Mouse (Mus musculus) c-Kit-positive CD71-positive TER-119-positive erythroid progenitor cells, embryonic 14.5 days (primary cell): ENCODE results near the gene Oprm1.

Experiments
- DNase-seq: peaks from one replicate; pipeline ENCODE4 v3.0.0-alpha.2; 2013; ENCODE audit warnings: low spot score

Gene Oprm1

GRCm38 (mm10) chr10:7047288-7047918, 289.1 kb downstream of the Oprm1 start:
- DNase-seq: no peak

DNA sequence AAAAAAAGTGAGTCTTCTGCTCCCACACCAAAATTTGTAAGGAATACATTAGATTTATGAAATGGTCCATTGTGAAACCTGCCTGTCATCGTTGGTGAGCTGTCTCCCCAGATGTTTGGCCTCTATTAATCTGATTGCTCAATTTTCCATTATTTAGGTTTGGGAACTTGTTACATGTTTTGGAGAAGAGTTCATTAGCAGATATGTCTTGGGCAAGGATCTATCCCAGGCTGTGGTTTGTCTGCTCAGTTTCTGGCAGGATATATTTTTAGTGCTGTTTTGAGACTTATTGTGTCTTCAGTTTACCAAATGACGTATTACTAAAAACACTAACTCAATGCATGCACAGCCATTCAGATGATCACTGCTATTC, 289.6 kb downstream of the Oprm1 start:
- DNase-seq: no peak

DNA sequence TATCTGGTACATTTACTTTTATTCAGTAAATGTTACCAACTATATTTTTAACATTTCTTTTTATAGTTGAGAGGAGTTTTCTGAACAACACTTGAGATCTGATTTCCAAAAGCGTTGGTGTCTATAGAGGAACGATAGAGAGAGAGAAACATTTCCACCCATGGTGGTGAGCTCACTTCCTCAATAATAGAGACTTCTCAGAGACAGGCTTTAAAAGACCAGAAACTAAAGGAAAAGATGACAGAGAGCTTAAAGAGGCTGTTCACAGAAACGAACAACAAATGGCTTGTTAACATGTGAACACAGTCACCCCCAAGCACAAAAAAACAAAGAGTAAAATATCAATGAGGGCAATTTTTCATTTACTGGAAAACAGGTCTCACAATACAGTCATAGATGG, 291.6 kb downstream of the Oprm1 start:
- no peak for DNase-seq

- no peak for DNase-seq
Measured at GRCm38 (mm10) chr10:7052315-7053017, 294.2 kb downstream of the Oprm1 start, which contains the start of gene Ipcef1. Ipcef1 (minus strand) TSS chr10:7052478.

DNA sequence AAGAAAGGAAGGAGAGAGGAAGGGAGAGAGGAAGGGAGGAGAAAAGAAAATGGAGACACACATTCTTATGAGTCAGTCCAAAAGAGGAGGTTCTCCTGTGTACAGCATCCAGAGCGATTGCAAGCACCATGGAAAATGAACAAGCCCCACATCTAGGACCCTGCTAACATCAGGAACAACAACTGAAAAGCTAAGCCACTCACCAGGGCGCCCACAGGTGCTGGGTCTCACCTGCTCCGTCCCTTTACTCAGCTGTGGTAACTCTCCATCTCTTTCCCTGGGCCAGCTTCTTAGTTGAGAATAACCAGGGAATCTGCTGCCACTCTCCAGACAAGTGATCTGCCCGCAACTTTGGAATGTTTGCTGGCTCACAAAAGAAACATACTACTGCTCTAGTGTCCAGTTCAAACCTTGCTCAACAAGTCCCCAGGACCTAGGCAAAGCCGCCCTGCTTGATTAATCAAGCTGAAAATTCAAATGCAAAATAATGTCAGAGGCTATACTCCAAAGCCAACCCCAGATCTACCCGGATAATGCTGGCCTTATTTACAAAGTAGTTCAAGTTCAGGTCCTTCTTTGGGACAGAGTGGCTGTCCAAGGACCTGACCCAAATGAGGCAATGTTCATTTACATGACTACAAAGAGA, 296.4 kb downstream of the Oprm1 start:
- no peak for DNase-seq

- DNase-seq: no peak
Measured at GRCm38 (mm10) chr10:7057546-7057945, 299.2 kb downstream of the Oprm1 start.

DNA sequence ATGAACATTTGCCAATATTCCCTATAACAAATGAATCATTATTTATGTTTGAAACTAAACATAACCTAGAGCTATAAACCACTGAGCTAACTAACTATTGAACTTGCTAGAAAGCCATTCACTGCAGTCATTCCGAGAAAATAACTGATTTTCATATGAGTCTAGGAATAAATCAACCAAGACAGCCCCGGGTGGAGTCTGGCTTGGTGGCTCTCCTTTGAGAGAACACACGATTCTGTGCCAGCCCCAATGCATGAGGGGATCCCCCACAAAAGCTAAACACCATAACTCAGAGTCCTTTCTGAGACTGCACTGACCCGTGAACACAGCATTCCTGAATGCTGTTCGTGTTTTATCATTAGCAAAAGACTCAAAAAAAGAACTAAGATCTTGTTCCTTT, 302.0 kb downstream of the Oprm1 start:
- no peak for DNase-seq

DNA sequence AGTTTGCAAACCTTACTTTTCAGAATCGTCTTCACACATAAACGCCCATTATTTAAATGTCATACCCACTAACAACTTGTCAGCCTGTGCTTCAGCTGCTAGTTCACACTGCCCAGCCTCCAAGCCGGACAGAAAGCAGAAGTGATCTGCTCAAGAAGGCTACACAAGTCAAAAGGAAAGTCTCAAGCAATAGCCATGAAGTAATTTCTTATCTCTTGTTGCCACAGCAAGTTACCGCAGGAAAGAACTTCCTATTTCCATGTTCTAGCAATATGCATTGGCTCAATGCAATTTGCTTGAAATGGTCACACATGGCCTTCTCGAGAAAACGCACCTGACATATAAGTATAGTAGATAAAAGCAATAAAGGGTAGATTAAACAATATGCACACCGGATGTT, 304.7 kb downstream of the Oprm1 start:
- no peak for DNase-seq

- DNase-seq: no peak
Measured at GRCm38 (mm10) chr10:7063752-7064457, 305.6 kb downstream of the Oprm1 start.

DNA sequence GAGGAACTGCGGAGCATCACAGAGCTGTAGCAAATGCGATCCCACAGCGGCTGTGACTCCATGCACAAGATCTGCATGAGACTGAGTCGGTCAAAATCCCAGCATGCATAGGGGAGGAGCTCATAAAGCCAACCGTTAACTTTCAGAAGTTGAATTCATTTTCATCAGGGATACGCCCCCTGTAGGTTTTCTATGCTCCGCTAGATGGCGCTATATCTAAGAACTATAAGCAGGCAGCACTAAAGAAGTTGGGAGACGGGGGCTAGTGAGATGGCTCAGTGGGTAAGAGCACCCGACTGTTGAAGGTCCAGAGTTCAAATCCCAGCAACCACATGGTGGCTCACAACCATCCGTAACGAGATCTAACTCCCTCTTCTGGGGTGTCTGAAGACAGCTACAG, 310.3 kb downstream of the Oprm1 start:
- peak; percentile 28 for DNase-seq

DNA sequence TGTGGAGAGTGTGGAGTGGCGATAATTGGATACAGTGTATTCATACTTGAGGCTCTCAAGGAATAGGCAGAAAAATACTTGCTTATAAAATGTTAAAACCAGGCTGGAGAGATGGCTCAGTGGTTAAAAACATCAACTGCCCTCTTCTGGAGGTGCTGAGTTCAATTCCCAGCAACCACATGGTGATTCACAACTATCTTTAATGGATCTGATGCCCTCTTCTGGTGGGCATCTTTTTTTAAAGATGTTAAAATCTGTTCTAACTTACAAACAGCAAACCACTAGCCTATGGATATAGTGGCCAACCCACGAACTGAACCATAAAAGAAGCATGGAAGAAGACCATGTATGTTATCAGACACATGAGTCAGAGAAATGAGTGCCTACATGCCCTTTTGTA, 310.8 kb downstream of the Oprm1 start:
- no peak for DNase-seq

DNA sequence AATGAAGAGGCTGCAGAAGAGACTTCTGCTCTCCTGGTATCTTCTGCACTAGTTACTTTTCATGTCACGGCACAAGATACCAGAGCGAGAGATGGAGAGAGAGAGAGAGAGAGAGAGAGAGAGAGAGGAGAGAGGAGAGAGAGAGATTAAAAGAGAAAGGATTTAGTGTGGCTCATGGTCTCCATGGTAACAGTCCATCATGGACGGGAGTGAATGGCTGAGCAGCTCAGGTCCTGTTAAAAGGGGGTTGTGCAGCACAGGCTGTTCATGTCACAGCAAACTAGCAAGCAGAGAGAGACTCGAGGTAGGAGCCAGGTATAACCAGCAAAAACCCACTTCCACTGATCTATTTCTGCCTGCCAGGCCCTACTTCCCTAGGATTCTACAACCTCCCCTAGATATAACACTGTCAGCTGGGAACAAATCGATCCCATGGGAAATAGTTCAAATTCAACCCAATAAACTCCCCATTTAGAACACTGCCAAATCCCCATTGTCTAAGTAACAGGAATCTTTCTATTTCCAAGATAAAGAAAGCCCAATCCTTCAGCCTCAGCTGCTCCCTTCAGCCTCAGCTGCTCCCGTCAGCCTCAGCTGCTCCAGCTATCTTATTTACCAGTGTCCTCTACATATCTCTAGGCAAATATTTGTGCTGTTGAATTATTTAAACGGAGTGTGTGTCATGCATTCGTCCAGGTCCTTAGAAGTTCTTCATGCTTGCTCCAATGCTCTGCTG, 312.0 kb downstream of the Oprm1 start:
- DNase-seq: no peak

GRCm38 (mm10) chr10:7070924-7071323, 312.6 kb downstream of the Oprm1 start:
- no peak for DNase-seq

GRCm38 (mm10) chr10:7074231-7074630, 315.9 kb downstream of the Oprm1 start:
- DNase-seq: no peak

DNA sequence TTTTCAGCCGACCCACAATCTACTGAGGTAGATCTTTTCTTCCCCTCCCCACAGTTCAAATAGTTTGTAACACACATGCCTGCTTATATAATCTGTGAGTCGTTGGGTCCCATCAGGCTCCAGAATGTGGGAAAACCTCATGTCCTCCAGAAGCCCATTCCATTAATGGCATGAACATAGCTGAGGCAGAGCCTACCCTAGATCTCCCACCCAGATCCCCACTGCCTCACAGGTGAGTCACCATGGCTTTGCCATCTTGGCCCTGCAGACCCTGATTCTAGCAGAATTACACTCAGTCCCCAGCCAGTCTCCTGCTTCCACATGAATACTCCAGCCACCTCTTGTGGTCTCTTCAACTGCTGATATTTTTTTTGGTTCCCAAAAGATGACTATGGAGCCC, 317.4 kb downstream of the Oprm1 start:
- DNase-seq: no peak

- no peak for DNase-seq
Measured at GRCm38 (mm10) chr10:7076201-7076600, 317.9 kb downstream of the Oprm1 start.

DNA sequence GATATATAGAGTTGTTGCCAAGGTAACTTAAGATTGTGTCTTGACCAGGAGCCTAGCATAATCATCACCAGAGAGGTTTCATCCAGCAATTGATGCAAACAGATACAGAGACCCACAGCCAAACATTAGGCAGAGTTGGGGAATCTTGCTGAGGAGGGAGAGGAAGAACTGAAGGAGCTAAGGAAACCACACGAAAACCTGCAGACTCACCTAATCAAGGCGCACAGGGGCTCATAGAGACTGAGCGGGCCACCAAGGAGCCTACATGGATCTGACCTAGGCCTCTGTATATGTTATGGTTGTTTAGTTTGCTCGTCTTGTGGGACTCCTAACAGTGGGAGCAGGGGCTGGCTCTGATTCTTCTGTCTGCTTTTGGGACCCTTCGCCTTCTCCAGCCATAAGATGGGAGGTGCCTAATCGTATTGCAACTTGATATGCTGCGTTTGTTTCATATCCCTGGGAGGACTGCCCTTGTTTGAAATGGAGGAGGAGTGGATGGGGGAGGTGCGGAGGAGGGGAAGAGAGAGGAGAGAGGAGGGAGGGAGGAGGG, 318.4 kb downstream of the Oprm1 start:
- DNase-seq: no peak

DNA sequence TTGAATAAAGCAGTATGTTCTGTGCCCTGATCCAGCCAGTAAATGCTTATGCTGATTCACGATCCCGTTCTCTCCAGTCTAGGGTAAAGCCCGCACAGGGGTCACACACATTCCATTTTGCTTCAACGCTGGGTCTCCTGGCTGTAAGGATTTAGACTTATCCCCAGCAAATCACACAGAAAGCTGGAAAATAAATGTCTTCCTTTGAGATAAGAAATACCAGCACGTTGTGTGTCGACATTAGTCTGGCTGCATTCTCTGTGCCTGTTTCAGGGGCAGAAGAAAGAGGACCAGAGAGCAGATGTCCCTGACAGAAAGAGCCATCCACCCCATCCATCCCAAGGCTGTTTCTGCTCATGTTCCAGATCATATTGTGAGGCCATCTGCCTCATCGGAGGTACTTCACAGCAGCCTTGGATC, 319.1 kb downstream of the Oprm1 start:
- DNase-seq: no peak

DNA sequence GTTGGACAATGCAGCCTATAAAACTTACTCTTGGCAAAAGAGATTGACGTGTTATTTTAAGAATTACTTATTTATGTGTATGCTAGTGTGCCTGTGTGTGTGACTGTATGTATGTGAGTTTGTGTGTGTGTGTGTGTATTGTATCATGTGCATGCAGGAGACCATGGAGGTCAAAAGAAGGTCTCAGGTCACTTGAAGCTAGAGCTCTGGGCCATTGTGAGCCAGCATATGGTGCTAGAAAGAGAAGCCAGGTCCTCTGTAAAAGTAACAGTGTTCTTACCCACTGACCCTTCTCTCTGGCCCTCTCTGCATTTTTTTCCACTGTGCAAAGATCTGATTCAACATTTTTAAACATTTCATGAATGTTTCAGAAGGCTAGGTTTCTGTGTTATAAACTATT, 319.7 kb downstream of the Oprm1 start:
- no peak for DNase-seq
